Mouse (Mus musculus): Measurements from ENCODE around the gene B4gat1.

Gene B4gat1

GRCm38 (mm10) chr19:5058801-5059771 lies 20.5 kb downstream of the B4gat1 start:
- DNase-seq (ENCODE audit: low read depth, low spot score), result no peak

DNA sequence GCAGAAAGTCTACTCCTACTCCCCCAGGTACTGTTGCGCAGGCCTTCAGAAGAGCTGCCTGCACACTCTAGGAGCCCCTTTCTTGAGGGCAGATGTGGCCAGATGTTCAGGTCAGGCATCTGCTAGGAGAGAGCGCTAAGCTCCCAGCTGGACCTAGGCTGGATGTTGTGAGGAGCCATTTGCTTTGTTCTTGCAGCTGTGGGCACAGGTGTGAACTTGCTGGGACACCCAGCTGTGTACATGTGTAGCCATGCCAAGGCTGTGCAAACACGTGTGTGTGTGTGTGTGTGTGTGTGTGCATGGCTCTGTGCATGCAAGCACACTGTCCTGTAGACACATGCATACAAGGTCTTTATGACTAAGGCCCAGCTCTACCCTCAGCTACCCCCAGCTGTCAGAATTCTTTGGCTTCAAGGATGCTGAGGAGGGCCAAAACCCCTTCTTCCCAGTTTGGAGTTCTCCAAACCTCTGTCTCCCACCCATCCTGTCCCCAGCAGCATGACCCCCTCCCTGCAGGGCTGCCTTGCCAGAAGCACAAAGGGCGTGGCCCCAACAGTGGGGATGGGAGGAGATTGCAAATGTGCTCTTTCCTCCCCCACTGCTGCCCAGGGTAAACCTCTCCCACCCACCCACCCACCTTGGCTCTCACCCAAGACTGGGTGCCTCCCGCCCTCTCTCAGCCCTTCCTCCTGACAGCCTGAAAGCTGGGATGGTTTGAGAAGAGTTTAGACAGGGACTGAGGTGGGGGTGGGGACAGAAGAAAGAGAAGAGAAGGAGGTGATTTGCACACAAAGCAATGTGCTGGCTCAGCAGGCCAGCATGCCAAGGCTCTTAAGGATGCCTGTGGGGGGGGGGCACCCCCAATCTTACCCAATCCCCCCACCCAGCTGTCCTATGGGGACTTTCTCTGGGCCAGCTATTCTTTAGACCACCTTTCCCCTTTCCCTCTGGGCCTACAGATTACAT lies 22.0 kb downstream of the B4gat1 start:
- no peak for DNase-seq (ENCODE audit: low read depth, low spot score)

DNA sequence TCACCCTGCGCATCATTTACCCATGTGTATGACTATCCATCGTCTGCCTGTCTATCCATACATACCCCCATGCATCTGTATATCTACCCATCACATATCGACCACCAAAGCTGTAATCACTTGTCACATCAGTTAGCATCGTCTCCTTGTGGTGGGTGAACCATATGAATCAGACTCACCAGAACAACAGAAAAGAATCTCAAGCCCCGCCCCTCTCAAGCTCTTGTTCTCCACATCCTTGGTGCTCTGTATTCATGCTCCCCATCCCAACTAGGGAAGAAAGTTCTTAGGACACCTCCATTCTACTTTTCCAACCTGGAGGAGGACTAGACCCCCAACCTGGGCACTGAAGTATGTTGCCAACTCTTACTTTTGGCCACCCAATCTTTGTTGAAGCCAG lies 23.4 kb downstream of the B4gat1 start:
- no peak for DNase-seq (ENCODE audit: low read depth, low spot score)

- no peak for DNase-seq (ENCODE audit: low read depth, low spot score)
Measured at GRCm38 (mm10) chr19:5062446-5062845, 23.8 kb downstream of the B4gat1 start.

DNA sequence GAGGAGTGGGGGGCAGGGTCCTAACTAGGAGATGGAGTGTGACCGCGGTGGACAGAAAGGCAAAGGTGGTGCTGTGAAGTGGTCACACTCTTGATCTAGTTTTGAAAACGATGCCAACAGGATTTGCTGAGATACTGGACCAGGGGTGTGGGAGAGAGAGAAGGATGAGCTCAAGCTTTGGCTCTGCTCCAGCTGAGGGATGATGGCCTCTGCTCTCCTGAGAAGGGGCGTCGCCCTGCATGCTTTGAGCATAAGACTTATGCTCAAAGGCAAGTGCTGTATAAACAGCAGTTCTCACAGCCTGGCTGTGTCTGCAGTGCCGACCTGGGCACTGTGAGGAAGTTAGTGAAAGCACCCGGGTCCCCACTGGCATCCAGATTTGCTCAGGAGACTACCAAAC lies 26.5 kb downstream of the B4gat1 start:
- DNase-seq (ENCODE audit: low read depth, low spot score), result no peak

DNA sequence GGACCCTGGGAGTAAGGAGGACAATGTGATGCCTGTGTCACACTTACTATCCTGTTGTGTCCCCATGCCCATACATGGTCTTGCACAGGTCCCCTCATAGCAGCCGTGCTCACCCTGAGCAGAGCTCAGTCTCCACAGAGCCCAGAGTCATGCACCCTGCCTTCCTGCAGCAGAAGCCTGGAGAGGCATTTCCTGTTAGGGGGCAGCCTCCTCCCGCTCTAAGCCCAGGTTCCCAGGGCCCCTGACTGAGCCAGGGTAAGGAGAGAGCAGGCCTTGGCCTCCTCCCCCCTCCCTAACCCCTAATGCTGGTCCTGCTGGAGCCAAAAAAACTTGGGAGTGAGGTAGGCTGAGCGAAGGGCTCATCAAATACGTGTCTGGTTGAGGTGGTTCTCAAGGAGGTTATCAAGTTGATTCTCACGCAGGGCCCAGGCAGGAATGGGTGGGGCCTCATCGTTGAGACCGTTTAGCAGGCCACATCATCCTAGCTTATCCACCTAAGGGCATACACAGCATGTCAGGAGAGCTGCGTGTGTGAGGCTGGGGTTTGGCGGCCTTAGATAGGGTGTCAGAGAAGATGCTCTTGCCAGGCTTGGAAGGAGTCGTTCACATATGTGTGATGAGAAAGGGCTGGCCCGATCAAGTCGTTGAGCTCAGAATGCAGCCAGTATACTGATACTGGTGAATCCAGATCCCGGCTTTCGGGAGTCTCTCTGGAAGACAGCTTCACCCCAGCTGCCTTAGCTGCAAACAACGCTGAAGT lies 28.6 kb downstream of the B4gat1 start:
- DNase-seq (ENCODE audit: low read depth, low spot score), result no peak

GRCm38 (mm10) chr19:5067867-5068569 lies 29.4 kb downstream of the B4gat1 start, which contains the start of gene Cd248:
Gene Cd248, plus strand, starts transcription at chr19:5068078.
- DNase-seq (ENCODE audit: low read depth, low spot score), result no peak

DNA sequence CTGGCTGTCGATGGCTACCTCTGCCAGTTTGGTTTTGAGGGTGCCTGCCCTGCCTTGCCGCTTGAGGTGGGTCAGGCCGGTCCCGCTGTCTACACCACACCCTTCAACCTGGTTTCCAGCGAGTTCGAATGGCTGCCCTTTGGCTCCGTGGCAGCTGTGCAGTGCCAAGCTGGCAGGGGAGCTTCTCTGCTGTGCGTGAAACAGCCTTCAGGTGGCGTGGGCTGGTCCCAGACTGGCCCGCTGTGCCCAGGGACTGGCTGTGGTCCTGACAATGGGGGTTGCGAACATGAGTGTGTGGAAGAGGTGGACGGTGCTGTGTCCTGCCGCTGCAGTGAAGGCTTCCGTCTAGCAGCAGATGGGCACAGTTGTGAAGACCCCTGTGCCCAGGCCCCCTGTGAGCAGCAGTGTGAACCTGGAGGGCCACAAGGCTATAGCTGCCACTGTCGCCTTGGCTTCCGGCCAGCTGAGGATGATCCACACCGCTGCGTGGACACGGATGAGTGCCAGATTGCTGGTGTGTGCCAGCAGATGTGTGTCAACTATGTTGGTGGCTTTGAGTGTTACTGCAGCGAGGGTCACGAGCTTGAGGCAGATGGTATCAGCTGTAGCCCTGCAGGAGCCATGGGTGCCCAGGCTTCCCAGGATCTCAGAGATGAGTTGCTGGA lies 30.1 kb downstream of the B4gat1 start:
- DNase-seq (ENCODE audit: low read depth, low spot score), result no peak

DNA sequence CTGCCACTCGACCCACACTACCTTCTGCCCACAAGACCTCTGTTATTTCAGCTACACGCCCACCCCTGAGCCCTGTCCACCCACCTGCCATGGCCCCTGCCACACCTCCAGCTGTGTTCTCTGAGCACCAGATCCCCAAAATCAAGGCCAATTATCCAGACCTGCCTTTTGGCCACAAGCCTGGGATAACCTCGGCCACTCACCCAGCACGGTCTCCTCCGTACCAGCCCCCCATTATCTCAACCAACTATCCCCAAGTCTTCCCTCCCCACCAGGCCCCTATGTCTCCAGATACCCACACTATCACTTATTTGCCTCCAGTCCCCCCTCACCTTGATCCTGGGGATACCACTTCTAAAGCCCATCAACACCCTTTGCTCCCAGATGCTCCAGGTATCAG lies 30.9 kb downstream of the B4gat1 start:
- DNase-seq (ENCODE audit: low read depth, low spot score), result no peak

- no peak for DNase-seq (ENCODE audit: low read depth, low spot score)
Measured at GRCm38 (mm10) chr19:5069978-5070377, 31.4 kb downstream of the B4gat1 start.

DNA sequence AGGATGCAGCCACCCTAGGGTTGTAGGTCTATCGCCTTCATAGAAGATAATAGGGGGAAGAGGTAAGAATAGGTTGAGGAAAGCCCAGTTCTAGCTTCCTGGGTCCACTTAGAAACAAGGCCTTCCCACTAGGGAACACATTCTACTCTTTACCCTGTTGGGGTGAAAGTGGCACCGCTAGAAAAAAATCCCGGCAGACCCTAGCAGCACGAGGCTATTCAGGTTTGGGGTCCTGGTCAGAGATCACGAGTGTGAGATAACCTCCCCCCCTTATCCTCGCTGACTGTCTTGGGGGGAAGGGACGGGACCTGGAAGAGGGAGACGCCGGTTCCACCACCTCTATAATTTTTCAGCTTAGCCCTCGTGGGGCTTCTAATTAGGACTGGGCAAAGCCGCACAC lies 32.5 kb downstream of the B4gat1 start:
- no peak for DNase-seq (ENCODE audit: low read depth, low spot score)

DNA sequence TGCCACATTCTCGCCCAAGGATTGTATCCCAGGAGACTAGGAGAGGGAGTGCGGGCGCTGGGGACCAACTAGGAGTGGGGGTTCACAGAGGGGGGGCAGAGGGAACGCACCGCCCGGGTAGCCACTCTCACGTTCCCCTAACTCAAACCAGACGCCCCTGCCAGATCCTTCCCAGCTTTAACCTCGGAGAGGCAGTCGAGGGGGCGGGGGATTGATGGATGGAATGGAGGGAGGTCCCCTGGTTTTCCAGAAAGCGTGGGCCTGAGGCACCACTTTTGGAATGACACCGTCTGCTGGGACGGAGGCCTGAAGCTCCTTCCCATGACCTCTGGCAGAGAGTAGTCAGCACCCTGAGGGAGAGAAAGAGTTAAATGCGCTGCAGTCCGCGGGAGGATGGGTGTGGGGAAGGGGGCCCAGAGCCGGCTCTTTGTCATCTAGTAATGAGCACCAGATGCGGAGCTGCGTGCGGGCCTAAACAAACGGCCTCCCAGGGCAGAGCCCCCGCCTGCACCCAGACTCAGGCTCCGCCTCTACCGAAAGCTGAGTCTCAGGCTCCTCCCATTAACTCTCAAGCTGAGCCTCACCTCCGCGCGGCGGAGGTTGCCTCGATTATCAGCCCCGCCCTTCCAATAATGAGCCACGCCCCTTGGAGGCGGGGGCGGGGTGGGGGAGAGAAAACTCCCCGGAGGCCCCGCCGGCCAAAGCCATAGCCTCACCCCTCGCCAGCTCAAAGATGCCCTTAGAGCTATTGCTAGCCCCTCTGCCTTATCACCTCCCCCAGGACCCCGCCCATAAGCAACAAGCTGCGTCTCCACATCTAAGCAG lies 33.1 kb downstream of the B4gat1 start:
- peak; percentile 91 for DNase-seq (ENCODE audit: low read depth, low spot score)

DNA sequence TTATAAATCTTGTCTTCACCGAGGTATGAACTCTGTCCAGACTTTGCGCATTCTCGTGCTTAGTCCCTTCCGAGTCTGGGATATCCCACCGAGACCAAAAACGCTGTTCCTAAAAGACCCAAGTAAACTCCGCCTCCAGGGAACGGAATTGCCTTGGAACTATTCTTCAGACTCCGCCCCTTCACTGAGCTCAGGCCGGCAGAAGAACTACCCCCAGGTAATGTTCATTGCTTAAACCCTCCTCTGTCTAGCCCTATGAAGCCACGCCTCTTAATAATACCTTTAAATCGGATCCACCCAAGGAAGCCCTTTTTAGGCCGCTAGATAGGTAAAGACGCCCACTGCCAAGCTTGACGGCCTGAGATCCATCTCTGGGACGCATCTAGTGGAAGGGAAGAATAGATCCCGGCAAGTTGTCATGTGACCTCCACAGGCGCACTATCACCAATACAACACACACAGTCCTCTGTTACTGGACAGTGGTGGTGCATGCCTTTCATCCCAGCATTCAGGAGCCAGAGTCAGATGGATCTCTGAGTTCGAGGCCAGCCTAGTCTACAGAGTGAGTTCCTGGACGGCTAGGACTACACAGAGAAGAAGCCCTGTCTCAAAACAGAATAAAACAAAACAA lies 33.9 kb downstream of the B4gat1 start:
- DNase-seq (ENCODE audit: low read depth, low spot score), result no peak

DNA sequence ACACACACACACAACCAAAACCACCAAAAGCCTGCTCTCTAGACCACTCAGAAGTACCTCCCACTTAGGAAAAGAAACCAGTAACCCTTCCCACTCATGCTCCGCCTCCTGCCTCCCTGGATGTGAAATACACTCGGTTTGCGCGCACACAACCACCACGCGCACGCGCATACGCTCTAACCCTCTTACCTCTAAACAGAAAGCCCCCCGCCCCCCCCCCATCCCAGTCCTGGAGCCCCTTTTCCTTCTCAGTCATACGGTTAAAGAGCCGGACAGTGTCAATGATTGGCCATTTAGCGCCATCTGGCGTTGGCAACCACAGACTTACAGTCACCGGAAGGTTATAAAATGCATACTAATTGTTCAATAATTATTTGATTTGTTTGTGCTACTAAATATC lies 34.4 kb downstream of the B4gat1 start:
- no peak for DNase-seq (ENCODE audit: low read depth, low spot score)

GRCm38 (mm10) chr19:5073518-5073917 lies 34.9 kb downstream of the B4gat1 start:
- no peak for DNase-seq (ENCODE audit: low read depth, low spot score)

GRCm38 (mm10) chr19:5079279-5079678 lies 40.7 kb downstream of the B4gat1 start:
- no peak for DNase-seq (ENCODE audit: low read depth, low spot score)

DNA sequence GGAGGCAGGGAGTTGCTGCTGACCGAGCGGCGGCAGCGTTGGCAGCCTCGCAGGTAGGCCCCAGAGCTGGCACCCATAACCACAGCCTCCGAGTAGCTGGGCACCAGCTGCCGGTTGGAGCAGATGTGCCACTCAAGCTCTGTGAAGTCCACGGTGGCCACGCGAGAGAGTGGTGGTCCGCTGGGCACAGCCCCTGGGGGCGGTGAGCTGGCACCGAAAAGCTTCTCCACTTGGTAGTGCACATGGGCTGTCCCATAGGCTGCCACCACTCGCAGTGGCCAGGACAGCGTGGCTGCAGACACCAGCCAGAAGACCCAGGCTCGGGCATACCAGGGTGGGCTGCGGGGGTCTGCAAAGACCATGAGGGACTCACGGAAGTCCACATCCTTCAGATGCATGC lies 43.4 kb downstream of the B4gat1 start:
- DNase-seq (ENCODE audit: low read depth, low spot score), result no peak

DNA sequence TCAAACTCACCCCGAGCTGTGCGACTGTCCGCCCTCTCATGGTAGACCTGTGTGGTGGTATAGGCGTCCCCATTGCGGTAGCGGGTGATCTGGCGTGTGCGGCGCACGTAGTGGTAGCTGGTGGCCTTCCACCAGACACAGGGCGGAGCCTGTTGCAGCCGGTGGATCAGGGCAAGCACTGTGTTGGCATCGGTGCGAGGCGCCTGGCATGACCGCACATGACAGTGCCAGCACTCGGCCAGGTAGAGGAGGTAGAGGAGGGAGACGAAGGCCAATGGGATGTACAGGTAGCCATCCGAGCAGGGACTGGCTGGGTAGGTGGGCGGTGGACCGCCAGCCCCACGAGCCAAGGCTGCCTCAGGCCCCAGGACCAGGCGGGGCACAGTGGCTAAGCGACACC lies 44.0 kb downstream of the B4gat1 start:
- no peak for DNase-seq (ENCODE audit: low read depth, low spot score)
